In genomic region chr5:106995886-106996538, GRCm38 (mm10) we compare ENCODE assay signal across 8 mouse cellular contexts. TPM values are rescaled to one million over a fixed set of nuclear protein-coding genes. Genes with fewer than 3 reads are reported as not detected.
DNase-seq lines count a peak whose midpoint lies in the region; ATAC-seq and TF ChIP-seq lines count a peak whose summit lies in the region.

No protein-coding gene starts in this region.

- ATAC-seq in CD4-positive, CD25-positive, alpha-beta regulatory T cell, adult 4 months, result no peak

- no peak overlapping the region for H3K4me3 ChIP-seq in layer of hippocampus, adult 2 months

- peak; percentile 42 for DNase-seq in CD4-positive, CD25-positive, alpha-beta regulatory T cell, adult 2 months (ENCODE audit: low read depth, low spot score)
- DNase-seq in adrenal gland, postnatal 25 days, result peak; percentile 52
- DNase-seq in forelimb bud, embryonic 11.5 days (ENCODE audit: low read depth, low spot score), result peak; percentile 68
- peak; percentile 74 for DNase-seq in heart, postnatal 4 days
- DNase-seq in layer of hippocampus, adult 2 months (ENCODE audit: low spot score in 2 of 2), result peak; percentile 41 to 52
- DNase-seq in lung, postnatal 25 days (ENCODE audit: low spot score), result peak; percentile 84
- peak; percentile 81 for DNase-seq in skeletal muscle tissue, adult 2 months (ENCODE audit: low read depth, low spot score)

- H3K27ac ChIP-seq in layer of hippocampus, adult 2 months, result no peak overlapping the region

- peak; percentile 83 for TF ChIP-seq CTCF in layer of hippocampus, adult 2 months (conservative IDR thresholded peaks at IDR 0.05)

RNA-seq across cellular contexts. Expression of gene Cdc7, which starts 31.9 kb away (rescaled TPM):
- 10 to 100 TPM; 19.1 to 23.9 TPM for polyA plus RNA-seq in CD4-positive, CD25-positive, alpha-beta regulatory T cell, adult 4 months (2017; shearing (Covaris generic))
- total RNA-seq in adrenal gland, postnatal 25 days (2021), result 5.6 and 5.9 TPM in 2 replicates
- 1 to 10 TPM; 6.8 to 8.0 TPM for total RNA-seq in heart, postnatal 4 days (2021)
- total RNA-seq in layer of hippocampus, adult 2 months (2021), result 10 to 100 TPM; 18.9 to 19.7 TPM
